Mouse (Mus musculus): Measurements from ENCODE around the gene Msantd2.
A peak's percentile ranks its signal among the peaks of the same experiment; 100 is the strongest.

Gene Msantd2

GRCm38 (mm10) chr9:37530031-37530887 lies 41.1 kb downstream of the Msantd2 start:
- Histone ChIP-seq H3K9me3 (ENCODE audit: low read length) (no peaks in the 10 kb centered on the region), H3K4me3 (replicated peaks; ENCODE audit: low read length) (peak overlapping the region; percentile 68), H3K27me3 (ENCODE audit: insufficient read depth, low read length) (peaks cover 75% of the 10 kb centered on the region), H3K4me1 (replicated peaks; ENCODE audit: low read depth, low read length) (peaks cover 72% of the 10 kb centered on the region), H3K36me3 (ENCODE audit: insufficient read depth, low read length) (peaks cover 12% of the 10 kb centered on the region)
- TF ChIP-seq CTCF (conservative IDR thresholded peaks at IDR 0.05; ENCODE audit: low read length) (peak; percentile 29), POU5F1 (IDR thresholded peaks at IDR 0.05; ENCODE audit: borderline replicate concordance, low read length) (no peak), NANOG (IDR thresholded peaks at IDR 0.05; ENCODE audit: borderline replicate concordance, low read length) (no peak)

DNA sequence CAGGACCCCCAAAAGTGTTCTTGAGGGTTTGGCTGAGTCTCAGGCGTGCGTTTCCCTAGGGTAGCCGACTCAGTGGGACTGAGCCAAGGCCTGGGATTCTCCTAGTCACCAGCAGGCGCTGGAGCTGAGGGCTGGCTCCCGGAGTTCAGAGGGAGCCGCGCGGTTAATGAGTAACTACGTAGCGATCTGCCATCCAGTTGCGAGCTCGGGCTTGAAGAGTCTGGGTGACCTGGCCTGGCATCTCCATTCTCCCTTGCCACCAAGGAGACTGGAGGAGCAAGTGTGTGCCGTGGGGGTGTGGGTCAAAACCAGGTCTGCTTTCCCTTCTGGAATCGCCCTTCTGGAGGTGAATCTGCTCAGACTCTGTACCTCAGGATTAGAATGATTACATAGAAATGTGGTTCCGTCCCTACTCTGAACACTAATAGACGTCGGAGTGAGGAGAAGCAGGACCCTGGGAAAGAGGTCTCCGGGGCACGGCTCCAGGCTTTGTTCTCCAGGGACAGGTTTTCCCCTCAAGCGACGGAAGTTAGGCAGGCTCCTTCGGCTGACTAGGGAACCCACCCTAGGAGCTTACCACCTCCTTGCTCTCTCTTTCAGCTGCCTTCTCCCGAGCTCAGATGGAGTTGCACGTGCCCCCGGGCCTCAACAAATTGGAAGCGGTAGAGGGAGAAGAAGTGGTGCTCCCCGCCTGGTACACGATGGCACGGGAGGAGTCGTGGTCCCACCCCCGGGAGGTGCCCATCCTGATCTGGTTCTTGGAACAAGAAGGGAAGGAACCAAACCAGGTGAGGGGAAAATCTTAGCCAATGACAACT lies 42.0 kb downstream of the Msantd2 start:
- H3K4me1 ChIP-seq (replicated peaks; ENCODE audit: low read depth, low read length): peaks cover 63% of the 10 kb centered on the region
- H3K36me3 ChIP-seq (ENCODE audit: insufficient read depth, low read length): peaks cover 6% of the 10 kb centered on the region; the same call in 1 of the 2 replicates
- no peak for TF ChIP-seq NANOG (IDR thresholded peaks at IDR 0.05; ENCODE audit: borderline replicate concordance, low read length)
- TF ChIP-seq CTCF (conservative IDR thresholded peaks at IDR 0.05; ENCODE audit: low read length): peak; percentile 24
- no peaks in the 10 kb centered on the region for H3K9me3 ChIP-seq (ENCODE audit: low read length)
- peaks cover 78% of the 10 kb centered on the region for H3K27me3 ChIP-seq (ENCODE audit: insufficient read depth, low read length)
- peak overlapping the region; percentile 68 for H3K4me3 ChIP-seq (replicated peaks; ENCODE audit: low read length)

GRCm38 (mm10) chr9:37536851-37537250 lies 47.7 kb downstream of the Msantd2 start:
- peaks cover 8% of the 10 kb centered on the region for H3K36me3 ChIP-seq (ENCODE audit: insufficient read depth, low read length)
- no peak overlapping the region for H3K4me3 ChIP-seq (replicated peaks; ENCODE audit: low read length)
- no peak for TF ChIP-seq NANOG (IDR thresholded peaks at IDR 0.05; ENCODE audit: borderline replicate concordance, low read length)
- TF ChIP-seq CTCF (conservative IDR thresholded peaks at IDR 0.05; ENCODE audit: low read length): no peak
- no peak for TF ChIP-seq POU5F1 (IDR thresholded peaks at IDR 0.05; ENCODE audit: borderline replicate concordance, low read length)
- no peaks in the 10 kb centered on the region for H3K9me3 ChIP-seq (ENCODE audit: low read length)
- peaks cover 79% of the 10 kb centered on the region for H3K27me3 ChIP-seq (ENCODE audit: insufficient read depth, low read length)
- H3K4me1 ChIP-seq (replicated peaks; ENCODE audit: low read depth, low read length): peaks cover 47% of the 10 kb centered on the region

DNA sequence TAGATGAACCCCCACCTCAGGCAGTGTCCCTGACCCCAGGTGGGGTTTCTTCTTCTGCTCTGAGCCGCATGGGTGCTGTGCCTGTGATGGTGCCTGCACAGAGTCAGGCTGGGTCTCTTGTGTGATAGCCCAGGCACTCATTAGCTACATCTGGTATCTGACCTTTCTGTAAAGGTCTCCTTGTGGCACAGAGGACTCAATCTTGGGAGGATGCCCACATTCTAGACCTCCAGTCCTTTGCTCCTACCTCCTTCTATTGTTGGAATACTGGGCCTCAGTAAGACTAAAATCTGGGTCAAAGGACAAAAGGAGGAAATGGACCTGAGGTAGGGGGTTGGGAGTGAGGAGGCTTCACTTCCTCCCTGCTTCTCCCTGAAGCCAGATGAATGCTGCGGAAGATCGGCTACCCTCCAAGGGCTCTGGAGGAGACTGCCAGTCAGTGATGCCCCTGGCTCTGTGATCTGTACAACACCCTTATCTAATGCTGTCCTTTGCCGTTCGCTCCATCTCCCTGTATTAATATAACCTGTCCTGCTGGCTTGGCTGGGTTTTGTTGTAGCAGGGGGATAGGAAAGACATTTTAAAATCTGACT lies 48.6 kb downstream of the Msantd2 start:
- TF ChIP-seq CTCF (conservative IDR thresholded peaks at IDR 0.05; ENCODE audit: low read length) (no peak), NANOG (IDR thresholded peaks at IDR 0.05; ENCODE audit: borderline replicate concordance, low read length) (no peak), POU5F1 (IDR thresholded peaks at IDR 0.05; ENCODE audit: borderline replicate concordance, low read length) (no peak)
- H3K4me3 ChIP-seq (replicated peaks; ENCODE audit: low read length): no peak overlapping the region

GRCm38 (mm10) chr9:37539170-37540025 lies 50.3 kb downstream of the Msantd2 start, which contains the start of gene Vsig2:
Gene Vsig2 (plus strand): TSS chr9:37539255.
- no peak for TF ChIP-seq POU5F1 (IDR thresholded peaks at IDR 0.05; ENCODE audit: borderline replicate concordance, low read length)
- no peak for TF ChIP-seq CTCF (conservative IDR thresholded peaks at IDR 0.05; ENCODE audit: low read length)
- TF ChIP-seq NANOG (IDR thresholded peaks at IDR 0.05; ENCODE audit: borderline replicate concordance, low read length): no peak

More for the DNA sequence above, 48.6 kb downstream of the Msantd2 start:
- H3K9me3 ChIP-seq (ENCODE audit: low read length): no peaks in the 10 kb centered on the region
- peaks cover 49% of the 10 kb centered on the region for H3K4me1 ChIP-seq (replicated peaks; ENCODE audit: low read depth, low read length)
- peaks cover 8% of the 10 kb centered on the region for H3K36me3 ChIP-seq (ENCODE audit: insufficient read depth, low read length)
- H3K27me3 ChIP-seq (ENCODE audit: insufficient read depth, low read length): peaks cover 72% of the 10 kb centered on the region

DNA sequence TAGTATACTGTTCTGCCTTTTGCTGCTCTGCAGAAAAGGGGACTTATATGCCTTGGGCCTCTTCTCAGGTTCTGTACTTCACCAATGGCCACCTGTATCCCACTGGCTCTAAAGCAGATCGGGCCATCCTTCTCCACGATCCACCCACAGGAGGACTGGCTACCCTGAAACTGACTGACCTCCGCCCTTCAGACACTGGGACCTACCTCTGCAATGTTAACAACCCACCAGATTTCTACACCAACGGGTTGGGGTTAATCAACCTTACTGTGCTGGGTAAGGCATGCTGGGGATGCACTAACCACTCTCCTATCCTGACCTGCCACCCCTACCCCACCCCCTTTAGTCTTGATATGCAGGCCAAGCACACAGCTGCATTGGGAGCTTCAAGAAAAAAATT lies 51.1 kb downstream of the Msantd2 start:
- no peaks in the 10 kb centered on the region for H3K9me3 ChIP-seq (ENCODE audit: low read length)
- peak overlapping the region; percentile 72 for H3K4me3 ChIP-seq (replicated peaks; ENCODE audit: low read length)
- H3K4me1 ChIP-seq (replicated peaks; ENCODE audit: low read depth, low read length): peaks cover 73% of the 10 kb centered on the region
- no peak for TF ChIP-seq CTCF (conservative IDR thresholded peaks at IDR 0.05; ENCODE audit: low read length)
- no peak for TF ChIP-seq NANOG (IDR thresholded peaks at IDR 0.05; ENCODE audit: borderline replicate concordance, low read length)
- TF ChIP-seq POU5F1 (IDR thresholded peaks at IDR 0.05; ENCODE audit: borderline replicate concordance, low read length): no peak
- H3K27me3 ChIP-seq (ENCODE audit: insufficient read depth, low read length): peaks cover 55% of the 10 kb centered on the region
- H3K36me3 ChIP-seq (ENCODE audit: insufficient read depth, low read length): peaks cover 5% of the 10 kb centered on the region; the same call in 1 of the 2 replicates

More at GRCm38 (mm10) chr9:37539170-37540025, 50.3 kb downstream of the Msantd2 start, which contains the start of gene Vsig2:
- Histone ChIP-seq H3K27me3 (ENCODE audit: insufficient read depth, low read length) (peaks cover 58% of the 10 kb centered on the region), H3K36me3 (ENCODE audit: insufficient read depth, low read length) (peaks cover 7% of the 10 kb centered on the region), H3K9me3 (ENCODE audit: low read length) (no peaks in the 10 kb centered on the region), H3K4me3 (replicated peaks; ENCODE audit: low read length) (peak within 1 kb of the TSS; percentile 72), H3K4me1 (replicated peaks; ENCODE audit: low read depth, low read length) (peaks cover 66% of the 10 kb centered on the region)

DNA sequence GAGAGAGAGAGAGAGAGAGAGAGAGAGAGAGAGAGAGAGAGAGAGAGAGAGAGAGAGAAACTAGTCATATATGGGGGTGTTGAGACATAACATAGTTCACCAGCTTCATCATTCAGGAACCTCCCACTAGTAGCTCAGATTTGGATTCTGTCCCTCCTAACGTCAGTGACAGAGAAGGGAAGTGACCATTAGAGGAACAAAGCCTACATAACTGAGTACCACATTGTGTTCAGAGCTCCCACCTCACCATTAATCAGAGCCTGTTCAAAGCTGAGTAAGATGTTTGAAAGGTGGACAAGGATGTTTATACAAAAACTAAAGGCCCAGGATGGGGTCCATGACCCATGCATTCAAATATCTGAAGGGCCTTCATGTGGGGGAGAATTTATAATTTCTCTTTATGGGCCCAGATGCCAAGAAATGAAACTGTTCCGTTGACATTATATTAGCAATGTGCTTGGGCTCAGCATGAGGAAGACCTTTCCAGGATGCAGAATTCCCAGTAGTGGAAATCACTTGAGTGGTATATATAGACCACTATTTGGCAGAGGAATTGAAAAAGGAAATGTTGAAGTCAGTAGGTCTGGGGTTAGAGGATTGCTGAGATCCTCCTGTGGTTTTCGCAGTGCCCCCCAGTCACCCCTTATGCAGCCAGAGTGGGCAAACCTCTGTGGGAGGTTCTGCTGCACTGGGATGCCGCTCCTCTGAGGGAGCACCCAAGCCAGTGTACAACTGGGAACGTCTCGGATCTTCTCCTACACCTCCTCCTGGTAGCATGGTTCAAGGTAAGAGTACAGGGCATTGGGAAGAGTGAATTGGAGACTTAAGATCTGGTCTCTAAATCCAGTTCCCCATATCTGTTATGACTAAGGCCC lies 51.8 kb downstream of the Msantd2 start:
- Histone ChIP-seq H3K9me3 (ENCODE audit: low read length) (no peaks in the 10 kb centered on the region), H3K4me1 (replicated peaks; ENCODE audit: low read depth, low read length) (peaks cover 79% of the 10 kb centered on the region), H3K27me3 (ENCODE audit: insufficient read depth, low read length) (peaks cover 60% of the 10 kb centered on the region), H3K36me3 (ENCODE audit: insufficient read depth, low read length) (peaks cover 5% of the 10 kb centered on the region; the same call in 1 of the 2 replicates), H3K4me3 (replicated peaks; ENCODE audit: low read length) (no peak overlapping the region)
- no peak for TF ChIP-seq NANOG (IDR thresholded peaks at IDR 0.05; ENCODE audit: borderline replicate concordance, low read length)
- TF ChIP-seq CTCF (conservative IDR thresholded peaks at IDR 0.05; ENCODE audit: low read length): no peak
- TF ChIP-seq POU5F1 (IDR thresholded peaks at IDR 0.05; ENCODE audit: borderline replicate concordance, low read length): no peak

Measured in E14TG2a.4 (cell line).